Mouse (Mus musculus): Measurements from ENCODE around the gene Prep.

Gene Prep

GRCm38 (mm10) chr10:45066931-45067308 is at the start of gene Prep:
TSS of gene Prep (plus strand) at chr10:45067203.
- DNase-seq (ENCODE audit: low spot score): peak; percentile 73

DNA sequence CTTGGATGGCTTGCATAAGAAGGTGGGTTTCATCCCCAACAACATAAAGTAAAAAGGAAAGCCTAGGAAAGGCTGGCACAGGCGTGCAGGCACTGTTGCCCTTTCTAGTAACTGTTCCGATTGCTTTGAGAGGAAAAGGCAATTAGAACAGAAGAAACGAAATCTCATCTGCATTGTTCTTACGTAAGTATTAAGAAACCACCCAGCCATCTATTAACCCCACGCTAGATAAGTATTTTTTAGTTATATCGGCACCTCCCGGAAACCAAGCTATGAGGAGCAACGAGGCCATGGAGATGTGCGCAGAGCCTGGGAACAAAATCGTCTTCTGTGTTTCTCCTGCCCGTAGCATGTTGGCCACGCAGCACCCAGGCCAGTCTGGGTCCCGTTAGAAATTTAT is 49.7 kb upstream of the Prep start:
- DNase-seq (ENCODE audit: low spot score): no peak

DNA sequence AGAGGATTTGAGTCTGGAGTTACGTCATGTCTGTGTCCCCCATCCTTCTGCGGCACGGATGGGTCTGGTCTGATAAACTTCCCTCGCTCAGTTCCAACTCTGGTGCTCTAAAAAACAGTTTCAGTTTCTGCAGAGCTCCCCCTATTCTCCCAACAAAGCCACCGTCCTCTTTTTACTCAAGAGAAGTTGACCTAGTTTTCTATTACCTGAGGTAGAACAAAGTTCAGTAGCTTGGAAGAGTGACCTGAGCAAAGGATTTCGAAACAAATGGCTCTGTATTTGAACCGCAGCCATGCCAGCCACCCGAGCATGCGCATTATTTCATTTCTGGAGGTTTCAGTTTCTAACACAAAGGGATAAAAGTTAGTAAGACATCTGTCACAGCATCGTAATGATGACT is 49.2 kb upstream of the Prep start:
- no peak for DNase-seq (ENCODE audit: low spot score)

DNA sequence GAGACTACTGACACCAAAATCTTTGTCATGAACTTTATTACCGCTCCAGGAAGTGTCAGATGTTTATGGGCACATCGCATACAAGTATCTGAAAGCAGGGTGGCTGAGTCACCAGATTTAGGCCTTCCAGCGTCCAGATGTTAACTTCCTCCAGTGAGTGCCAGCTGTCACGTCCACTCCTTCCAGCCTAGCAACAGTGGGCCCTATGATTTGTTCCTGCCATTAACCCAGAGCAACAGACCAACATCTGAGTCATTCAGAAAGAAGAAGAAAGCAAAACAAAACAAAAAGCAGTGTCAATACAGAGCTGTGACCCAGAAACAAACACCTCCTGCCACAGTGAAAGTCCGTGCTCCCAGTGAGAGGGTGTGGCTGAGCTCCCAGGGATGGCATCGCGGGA is 47.6 kb upstream of the Prep start:
- DNase-seq (ENCODE audit: low spot score): no peak

DNA sequence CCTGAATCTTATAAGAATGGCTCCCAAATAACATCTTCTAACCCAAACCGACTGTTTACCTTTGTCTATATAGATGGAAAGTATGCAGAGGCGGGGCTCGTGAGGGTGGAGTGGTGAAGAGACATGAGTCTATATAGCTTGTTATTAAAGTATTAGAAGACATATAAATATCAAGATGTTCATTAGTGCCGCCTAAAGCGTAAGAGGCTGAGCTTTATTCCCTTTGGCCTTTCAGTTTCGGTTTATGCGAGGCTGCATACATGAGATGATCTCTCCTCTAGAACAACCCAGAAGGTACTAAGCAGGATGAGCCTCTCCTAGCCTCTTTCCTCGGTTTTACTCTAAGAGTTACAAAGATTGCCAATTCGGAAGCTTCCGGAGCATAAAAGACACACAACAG is 47.2 kb upstream of the Prep start:
- DNase-seq (ENCODE audit: low spot score): no peak

- no peak for DNase-seq (ENCODE audit: low spot score)
Measured at GRCm38 (mm10) chr10:45020291-45020690, 46.7 kb upstream of the Prep start.

GRCm38 (mm10) chr10:45025184-45025583 is 41.8 kb upstream of the Prep start:
- DNase-seq (ENCODE audit: low spot score): no peak

GRCm38 (mm10) chr10:45026935-45027334 is 40.1 kb upstream of the Prep start:
- DNase-seq (ENCODE audit: low spot score): no peak

DNA sequence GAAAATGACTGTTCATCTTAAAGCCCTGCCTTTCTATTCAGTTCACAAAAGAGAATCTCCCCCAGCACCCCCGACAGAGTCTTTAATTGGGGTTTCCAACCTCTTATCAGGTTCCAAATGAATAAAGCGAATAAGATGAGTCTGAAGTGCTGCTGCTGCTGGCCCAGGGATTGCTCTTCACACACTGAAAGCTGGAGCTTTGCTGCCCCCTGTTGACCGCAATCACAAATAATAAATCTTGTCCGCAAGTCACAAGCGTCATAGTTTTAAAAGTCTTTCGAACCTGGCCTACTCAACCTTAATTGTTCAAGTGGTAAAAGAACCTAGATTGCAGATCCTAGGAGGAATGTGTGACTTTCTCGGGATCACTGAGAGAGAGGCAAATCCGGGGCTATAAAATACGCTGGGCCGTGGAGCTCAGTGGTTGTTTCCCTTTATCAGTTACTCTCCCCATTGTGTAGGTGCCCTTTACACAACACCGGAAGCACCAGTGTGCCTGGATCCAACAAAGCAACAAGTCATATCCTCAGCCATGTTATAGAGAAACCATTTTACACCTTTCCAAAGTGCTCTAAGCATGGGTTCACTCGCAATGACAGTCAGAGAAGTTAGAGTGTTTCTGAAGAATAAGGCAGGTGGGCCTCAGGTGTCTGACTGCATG is 21.6 kb upstream of the Prep start:
- DNase-seq (ENCODE audit: low spot score): peak; percentile 34

DNA sequence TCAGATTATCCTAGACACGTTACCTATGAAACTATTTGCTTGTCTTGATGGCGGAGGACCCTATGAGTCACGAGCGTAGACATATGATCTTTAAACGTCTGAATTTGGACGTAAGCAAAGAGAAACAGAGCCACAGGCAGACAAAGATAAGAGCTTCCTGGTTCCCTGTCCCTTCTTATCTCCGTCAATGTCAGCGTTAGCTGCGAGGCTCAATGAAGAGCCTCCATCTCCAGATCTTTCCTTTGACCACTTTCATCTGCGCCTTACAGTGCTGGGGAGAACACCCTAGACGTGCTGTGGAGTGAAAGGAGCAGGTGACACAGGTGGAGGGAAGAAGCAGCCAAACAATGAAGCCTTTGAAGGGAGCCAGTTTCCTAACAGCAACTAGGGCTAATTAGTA is 18.8 kb upstream of the Prep start:
- DNase-seq (ENCODE audit: low spot score): no peak

DNA sequence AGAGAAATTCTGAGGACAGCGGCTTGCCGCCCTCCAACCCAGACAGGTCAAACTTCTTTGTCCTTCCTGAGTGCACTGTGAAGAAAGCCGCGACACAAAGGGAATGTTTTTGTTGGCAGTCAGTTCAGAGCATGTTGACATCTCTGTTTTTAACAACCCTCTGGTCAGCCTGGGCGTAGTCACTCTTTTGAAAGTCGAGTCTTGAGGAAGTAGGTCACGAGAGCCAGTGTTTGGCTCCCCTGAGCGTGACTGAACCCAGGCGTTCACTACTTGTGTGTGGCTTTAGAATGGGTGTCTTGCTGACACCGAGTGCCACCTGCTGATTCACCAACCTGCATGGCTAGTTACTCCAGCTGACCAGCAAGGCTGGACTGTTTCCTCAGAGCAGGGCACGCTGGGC is 18.4 kb upstream of the Prep start:
- DNase-seq (ENCODE audit: low spot score): no peak

DNA sequence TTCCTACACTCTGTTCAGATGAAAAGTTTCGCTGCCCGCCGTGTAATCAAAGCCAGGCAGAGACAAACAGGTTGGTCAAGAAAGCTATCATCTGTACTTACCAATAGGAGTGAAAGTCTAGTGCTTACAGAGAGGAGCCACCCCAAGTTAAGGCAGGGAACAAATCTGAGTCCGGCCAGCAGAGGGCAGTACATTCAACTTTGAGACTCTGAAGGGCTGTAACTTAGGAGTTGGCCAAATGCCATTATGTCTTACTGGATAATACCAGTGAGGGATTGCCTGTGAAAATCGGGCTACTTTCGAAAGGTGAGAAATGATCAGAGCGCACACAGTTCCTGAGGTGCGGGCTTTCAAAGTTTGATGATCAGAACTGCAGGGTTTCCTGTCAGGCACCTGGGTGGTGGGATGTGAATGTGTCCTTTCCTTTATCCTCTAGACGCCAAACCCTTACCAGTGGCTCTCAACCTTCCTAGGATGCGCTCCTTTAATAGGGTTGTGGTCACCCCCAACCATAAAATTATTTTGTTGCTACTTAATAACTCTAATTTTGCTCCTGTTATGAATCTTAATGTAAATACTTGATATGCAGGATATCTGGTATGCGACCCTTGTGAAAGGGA is 15.8 kb upstream of the Prep start:
- DNase-seq (ENCODE audit: low spot score): no peak

- DNase-seq (ENCODE audit: low spot score): no peak
Measured at GRCm38 (mm10) chr10:45058361-45058760, 8.6 kb upstream of the Prep start.

DNA sequence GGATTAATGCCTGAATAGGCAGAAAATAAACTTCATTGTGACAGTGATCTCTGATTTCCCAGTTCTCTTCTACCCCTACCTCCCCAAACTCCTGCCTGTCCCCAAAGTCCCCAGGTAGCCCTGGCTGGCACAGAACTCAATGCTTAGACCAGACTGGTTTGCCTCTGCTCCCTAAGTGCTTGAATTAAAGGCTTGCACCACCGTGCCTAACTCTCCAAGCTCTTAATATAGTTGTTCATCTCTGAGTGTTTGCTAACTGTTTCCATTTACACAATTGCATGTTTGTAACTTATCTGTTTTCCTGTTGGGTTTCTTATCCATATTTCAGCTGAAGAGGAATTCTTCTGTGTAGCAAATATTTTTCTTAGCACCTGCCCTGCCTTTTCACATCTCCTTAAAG is 6.2 kb upstream of the Prep start:
- no peak for DNase-seq (ENCODE audit: low spot score)

DNA sequence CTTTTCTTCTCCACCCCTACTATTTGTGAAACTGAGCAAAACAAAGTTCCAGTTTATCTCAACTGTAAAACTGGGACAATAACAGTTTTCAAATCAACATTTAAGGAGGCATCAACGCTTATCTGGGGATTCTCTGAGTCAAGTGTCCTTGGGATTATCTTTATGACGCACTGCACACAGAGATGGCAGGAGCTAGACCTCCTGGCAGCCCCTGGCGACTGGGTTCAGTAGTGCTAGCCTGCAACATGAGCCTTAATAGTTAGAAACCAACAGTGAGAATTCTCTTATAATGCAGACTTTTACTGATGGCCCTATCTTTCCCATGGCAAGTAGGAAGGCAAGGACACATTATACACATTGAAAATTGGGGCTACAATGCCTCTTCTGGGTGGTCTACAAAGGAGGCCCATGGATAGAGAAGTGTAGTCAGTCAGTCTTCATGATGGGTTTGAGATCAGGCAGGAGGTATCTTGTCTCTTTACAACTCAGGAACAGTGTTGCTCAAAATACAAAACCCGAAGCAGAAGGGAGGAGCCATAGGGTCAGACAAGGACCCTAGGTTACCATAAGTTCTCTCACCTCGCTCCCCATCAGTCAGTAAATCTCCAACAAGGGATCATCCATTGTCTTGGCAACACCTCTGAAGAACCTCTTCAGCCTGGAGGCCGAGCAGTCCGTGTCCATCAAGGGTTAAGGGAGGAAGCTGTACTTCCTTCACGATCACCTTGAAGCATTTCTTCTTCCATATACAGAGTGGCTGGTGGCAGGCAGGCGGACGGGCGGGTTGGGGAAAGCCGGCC is 672 bp upstream of the Prep start:
- DNase-seq (ENCODE audit: low spot score): no peak

DNA sequence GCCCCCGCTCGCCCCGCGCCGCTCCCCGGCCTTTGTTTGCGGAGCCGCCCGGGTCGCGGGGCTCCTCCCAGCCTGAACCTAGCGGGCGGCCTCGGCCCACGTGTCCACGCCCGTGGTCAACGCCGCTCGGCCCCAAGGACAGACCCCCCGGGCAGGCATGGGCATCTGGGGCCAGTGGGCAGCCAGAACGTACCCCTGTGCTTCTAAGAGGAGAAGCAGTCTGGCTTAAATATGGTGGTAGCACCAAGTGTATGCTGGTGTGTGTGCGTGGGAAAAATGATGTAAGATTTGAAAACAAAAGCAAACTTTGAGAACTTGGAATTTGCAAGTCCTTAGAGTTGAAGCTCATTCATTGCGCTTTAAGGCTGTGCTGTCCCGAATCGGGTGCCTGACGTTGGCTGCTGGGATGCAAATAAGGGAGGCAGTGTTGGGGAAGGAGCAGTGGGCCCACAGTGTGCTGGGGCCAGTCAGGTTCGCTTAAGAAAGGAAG is 478 bp downstream of the Prep start:
- DNase-seq (ENCODE audit: low spot score): no peak

- DNase-seq (ENCODE audit: low spot score): no peak
Measured at GRCm38 (mm10) chr10:45069557-45069956, 2.6 kb downstream of the Prep start.

DNA sequence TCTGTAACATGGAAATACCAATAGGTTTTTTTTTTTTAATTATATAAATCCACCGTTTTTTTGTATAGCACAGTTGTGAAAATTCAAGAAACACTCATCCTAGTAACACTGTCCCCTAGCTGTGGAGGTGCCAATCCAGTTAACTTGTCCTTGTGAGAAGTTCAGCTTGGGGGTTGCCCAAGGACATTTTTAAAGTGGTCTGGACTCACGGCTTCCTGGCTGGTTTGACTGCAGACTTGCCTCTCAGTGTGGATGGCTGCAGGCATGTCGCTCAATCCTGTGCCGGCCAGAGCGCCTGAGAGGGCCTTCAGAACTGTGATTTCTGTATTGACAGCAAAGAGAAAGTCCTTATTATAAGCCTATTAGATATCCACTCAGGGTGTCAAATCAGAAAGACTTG is 3.4 kb downstream of the Prep start:
- DNase-seq (ENCODE audit: low spot score): no peak

- DNase-seq (ENCODE audit: low spot score): no peak
Measured at GRCm38 (mm10) chr10:45070929-45071813, 4.2 kb downstream of the Prep start.

DNA sequence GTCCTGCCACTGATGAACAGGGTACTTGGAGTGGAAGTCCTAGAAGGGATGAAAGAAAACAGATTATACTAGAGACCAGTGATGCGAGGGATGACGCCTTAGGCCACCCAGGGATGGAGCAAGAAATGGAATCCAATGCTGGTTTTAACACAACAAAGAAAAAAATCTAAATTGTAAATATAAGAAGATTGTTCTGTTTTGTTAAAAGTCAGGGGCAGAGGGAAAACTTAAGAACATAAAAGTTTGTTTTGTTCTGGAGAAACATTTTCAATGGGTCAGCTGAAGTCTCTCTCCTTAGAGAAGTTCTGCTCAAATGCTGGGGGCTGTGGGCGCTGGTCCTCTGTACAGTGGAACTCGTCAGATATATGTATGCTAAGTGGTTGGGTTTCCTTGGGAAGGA is 5.3 kb downstream of the Prep start:
- no peak for DNase-seq (ENCODE audit: low spot score)

GRCm38 (mm10) chr10:45074543-45074942 is 7.5 kb downstream of the Prep start:
- DNase-seq (ENCODE audit: low spot score): no peak

DNA sequence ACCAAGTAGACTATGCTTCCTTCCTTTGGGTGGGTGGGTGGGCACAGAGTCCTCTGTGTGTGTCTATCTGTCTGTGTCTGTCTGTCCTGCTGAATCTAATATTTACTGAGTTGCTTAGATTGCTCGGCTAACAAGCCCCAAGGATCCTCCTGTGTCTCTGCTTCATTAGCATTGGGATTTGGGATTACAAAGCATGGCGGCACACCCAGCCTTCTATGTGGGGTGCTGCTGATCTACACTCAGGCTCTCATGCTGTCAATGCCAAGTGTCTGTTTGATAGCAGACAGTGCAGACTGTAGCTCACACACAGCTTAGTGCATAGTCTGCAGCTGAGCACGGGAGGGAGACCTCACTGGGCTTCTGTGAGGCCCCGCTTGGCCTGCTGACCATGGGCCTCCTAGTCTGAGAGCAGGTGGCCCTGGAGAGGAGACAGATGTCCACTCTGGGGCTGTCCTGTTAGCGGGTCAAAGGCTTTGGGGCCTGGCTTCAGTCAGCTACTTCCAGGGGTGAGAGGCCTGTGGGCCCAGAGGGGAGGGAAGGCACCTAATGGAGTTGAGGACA is 8.6 kb downstream of the Prep start:
- DNase-seq (ENCODE audit: low spot score): no peak
